Mouse (Mus musculus): ENCODE results near the gene Ptprt.

GRCm38 (mm10) chr2:161481741-161482140 lies 1179.2 kb downstream of the Ptprt start:
- TF ChIP-seq POLR2A (IDR thresholded peaks at IDR 0.05; ENCODE audit: extremely low read depth, insufficient read depth, low read length) = no peak
- TF ChIP-seq CTCF (IDR thresholded peaks at IDR 0.05; ENCODE audit: low read depth, low read length) = no peak
